Mouse (Mus musculus) fibroblast of lung, adult 2 months (primary cell): ENCODE results near the gene Hoxc9.

Source experiments
- DNase-seq: peaks from one replicate; pipeline ENCODE4 v3.0.0-alpha.2; 2011; ENCODE audit warnings: low read depth

Gene Hoxc9

GRCm38 (mm10) chr15:102955833-102956640, 20.2 kb upstream of the Hoxc9 start:
- DNase-seq: no peak

- no peak for DNase-seq
Observed at GRCm38 (mm10) chr15:102956906-102957305, 19.3 kb upstream of the Hoxc9 start.

- DNase-seq: no peak
Observed at GRCm38 (mm10) chr15:102959663-102960191, 16.5 kb upstream of the Hoxc9 start.

- DNase-seq: no peak
Observed at GRCm38 (mm10) chr15:102961728-102962127, 14.5 kb upstream of the Hoxc9 start.

- no peak for DNase-seq
Observed at GRCm38 (mm10) chr15:102962492-102962891, 13.7 kb upstream of the Hoxc9 start.

GRCm38 (mm10) chr15:102963259-102963658, 13.0 kb upstream of the Hoxc9 start:
- no peak for DNase-seq

- DNase-seq: no peak
Observed at GRCm38 (mm10) chr15:102963671-102964640, 12.3 kb upstream of the Hoxc9 start.

GRCm38 (mm10) chr15:102965003-102965891, 11.0 kb upstream of the Hoxc9 start:
- no peak for DNase-seq

- DNase-seq: no peak
Observed at GRCm38 (mm10) chr15:102965892-102966775, 10.1 kb upstream of the Hoxc9 start.

- DNase-seq: no peak
Observed at GRCm38 (mm10) chr15:102966776-102967311, 9.4 kb upstream of the Hoxc9 start, which contains the start of gene Hoxc10. TSS of gene Hoxc10 (plus strand) at chr15:102966796.

- no peak for DNase-seq
Observed at GRCm38 (mm10) chr15:102967312-102967510, 9.0 kb upstream of the Hoxc9 start, which contains the start of gene Hoxc5. TSS of gene Hoxc5 (plus strand) at chr15:102967443.

GRCm38 (mm10) chr15:102967511-102968397, 8.5 kb upstream of the Hoxc9 start:
- no peak for DNase-seq

GRCm38 (mm10) chr15:102969296-102969695, 6.9 kb upstream of the Hoxc9 start:
- no peak for DNase-seq

- no peak for DNase-seq
Observed at GRCm38 (mm10) chr15:102970740-102971139, 5.5 kb upstream of the Hoxc9 start.

- DNase-seq: no peak
Observed at GRCm38 (mm10) chr15:102972254-102972653, 4.0 kb upstream of the Hoxc9 start.

GRCm38 (mm10) chr15:102972753-102973152, 3.5 kb upstream of the Hoxc9 start:
- DNase-seq: no peak

GRCm38 (mm10) chr15:102975034-102975433, 1.2 kb upstream of the Hoxc9 start:
- DNase-seq: no peak

- DNase-seq: no peak
Observed at GRCm38 (mm10) chr15:102975688-102976111, 539 bp upstream of the Hoxc9 start.
